Mouse (Mus musculus) hindbrain, embryonic 15.5 days (tissue): ENCODE measurements at regions not wholly inside any gene's neighbourhood (a gene's known extent, or its start where the extent isn't known, plus 50 kb on each side); places are given as distances from the start of the nearest gene placed in this dataset.

Experiments used
- ATAC-seq: fragments of 200-750 bp; cut with Nextera tagmentation; 2 replicates; pipeline ENCODE4 v1.8.0; 2017; ENCODE audit warnings: low read depth, moderate number of reproducible peaks, moderate TSS enrichment; ENCODE audit not compliant: low FRiP score
- H3K27ac ChIP-seq: fragments of 300-500 bp; sonication (generic); replicated peaks from 2 replicates; pipeline ENCODE4 v1.5.1; 2015; ENCODE audit warnings: mild to moderate bottlenecking, inconsistent platforms
- H3K27me3 ChIP-seq: fragments of 300-500 bp; sonication (generic); 2 replicates; pipeline ENCODE4 v1.6.1; 2015; ENCODE audit warnings: control low read depth, inconsistent platforms
- H3K36me3 ChIP-seq: fragments of 300-500 bp; sonication (generic); 2 replicates; pipeline ENCODE4 v1.6.1; 2015; ENCODE audit warnings: control low read depth, inconsistent platforms
- H3K4me1 ChIP-seq: fragments of 300-500 bp; sonication (generic); replicated peaks from 2 replicates; pipeline ENCODE4 v1.6.1; 2015; ENCODE audit warnings: control low read depth, inconsistent platforms
- H3K4me2 ChIP-seq: fragments of 300-500 bp; sonication (generic); 2 replicates; pipeline ENCODE4 v1.6.1; 2015; ENCODE audit warnings: moderate library complexity, mild to moderate bottlenecking, inconsistent platforms
- H3K4me3 ChIP-seq: fragments of 300-500 bp; sonication (generic); 2 replicates; pipeline ENCODE4 v1.5.1; 2015; ENCODE audit warnings: mild to moderate bottlenecking, inconsistent platforms
- H3K9ac ChIP-seq: fragments of 300-500 bp; sonication (generic); 2 replicates; pipeline ENCODE4 v1.6.1; 2015; ENCODE audit warnings: inconsistent platforms
- H3K9me3 ChIP-seq: fragments of 300-500 bp; sonication (generic); 2 replicates; pipeline ENCODE4 v1.6.1; 2016; ENCODE audit warnings: control low read depth, inconsistent platforms
- WGBS: fragments of 180-500 bp; shearing (Covaris S2); methylation state at CpG from one replicate; pipeline ENCODE4 v1.1.7; 2015; 5-methylcytosine and 5-hydroxymethylcytosine counted together

DNA sequence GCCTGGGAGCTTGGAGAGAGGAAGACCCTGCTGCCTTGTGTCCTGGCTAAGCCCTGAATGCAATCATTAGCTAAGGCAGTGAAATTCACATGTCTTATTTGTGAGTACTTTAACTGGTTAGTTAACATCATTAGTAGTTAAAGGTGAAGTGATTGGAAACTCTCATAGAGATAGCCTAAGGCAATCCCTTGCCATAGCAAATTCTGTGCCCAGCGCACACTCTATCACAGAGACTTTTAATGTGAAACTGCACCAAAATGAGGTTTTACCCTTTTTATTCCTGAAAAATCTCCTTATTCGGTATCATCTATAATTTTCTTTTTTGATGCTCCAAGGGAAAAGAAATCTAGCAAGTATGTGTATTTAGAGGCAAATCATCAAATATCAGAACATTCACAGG lies 451.6 kb downstream of the Gm21750 start:
- Histone ChIP-seq H3K27me3 (no peaks in the 10 kb centered on the region), H3K4me1 (peaks cover 5% of the 10 kb centered on the region), H3K36me3 (no peaks in the 10 kb centered on the region), H3K4me3 (no peak overlapping the region), H3K9me3 (no peaks in the 10 kb centered on the region), H3K27ac (peak overlapping the region; percentile 10), H3K4me2 (peak overlapping the region; percentile 5; the same call in 1 of the 2 replicates), H3K9ac (no peak overlapping the region)
- ATAC-seq = no peak
- WGBS = 81% methylated on average over 2 of the region's 2 CpGs

- H3K36me3 ChIP-seq = no peaks in the 10 kb centered on the region
- H3K27me3 ChIP-seq = no peaks in the 10 kb centered on the region
- H3K4me3 ChIP-seq = no peak overlapping the region
- no peak overlapping the region for H3K9ac ChIP-seq
- H3K9me3 ChIP-seq = no peaks in the 10 kb centered on the region
- 37% methylated on average over 5 of the region's 5 CpGs for WGBS
- peak overlapping the region; percentile 10 for H3K27ac ChIP-seq
- peaks cover 5% of the 10 kb centered on the region for H3K4me1 ChIP-seq
- peak; percentile 96 for ATAC-seq
- peak overlapping the region; percentile 5; the same call in 1 of the 2 replicates for H3K4me2 ChIP-seq
Observed at GRCm38 (mm10) chr14:74113116-74113515, 452.1 kb downstream of the Gm21750 start.

- Histone ChIP-seq H3K9ac (no peak overlapping the region), H3K27ac (peak overlapping the region; percentile 48)
Observed at GRCm38 (mm10) chr14:74113556-74113955, 452.5 kb downstream of the Gm21750 start.

DNA sequence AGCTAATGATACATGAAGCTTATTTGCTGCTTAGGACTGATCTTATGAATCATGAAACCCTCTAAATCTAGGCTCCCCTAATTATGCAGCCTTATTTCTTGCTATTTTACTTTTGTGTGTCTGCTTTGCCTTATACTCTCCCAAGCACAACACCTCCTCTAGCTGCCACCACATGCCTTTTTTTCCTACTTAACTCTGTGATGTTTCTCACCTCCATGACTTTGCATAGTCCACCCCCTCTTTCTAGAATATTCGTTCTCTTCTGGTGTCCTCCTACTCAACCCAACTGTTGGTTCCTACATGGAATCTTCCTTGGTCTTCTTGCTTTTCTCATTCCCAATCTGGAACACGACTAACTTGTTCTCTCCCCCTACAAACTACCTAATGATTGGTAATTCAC lies 456.7 kb downstream of the Gm21750 start:
- Histone ChIP-seq H3K9ac (no peak overlapping the region), H3K4me1 (peaks cover 5% of the 10 kb centered on the region), H3K27ac (no peak overlapping the region), H3K27me3 (no peaks in the 10 kb centered on the region), H3K4me3 (no peak overlapping the region), H3K36me3 (no peaks in the 10 kb centered on the region), H3K4me2 (no peak overlapping the region), H3K9me3 (no peaks in the 10 kb centered on the region)
- 83% methylated on average over 2 of the region's 2 CpGs for WGBS
- no peak for ATAC-seq

More at GRCm38 (mm10) chr14:74113556-74113955, 452.5 kb downstream of the Gm21750 start:
- no peaks in the 10 kb centered on the region for H3K9me3 ChIP-seq
- peaks cover 5% of the 10 kb centered on the region for H3K4me1 ChIP-seq
- no peaks in the 10 kb centered on the region for H3K27me3 ChIP-seq
- no peaks in the 10 kb centered on the region for H3K36me3 ChIP-seq
- ATAC-seq = no peak
- 77% methylated on average over 3 of the region's 3 CpGs for WGBS
- H3K4me3 ChIP-seq = no peak overlapping the region
- no peak overlapping the region for H3K4me2 ChIP-seq

DNA sequence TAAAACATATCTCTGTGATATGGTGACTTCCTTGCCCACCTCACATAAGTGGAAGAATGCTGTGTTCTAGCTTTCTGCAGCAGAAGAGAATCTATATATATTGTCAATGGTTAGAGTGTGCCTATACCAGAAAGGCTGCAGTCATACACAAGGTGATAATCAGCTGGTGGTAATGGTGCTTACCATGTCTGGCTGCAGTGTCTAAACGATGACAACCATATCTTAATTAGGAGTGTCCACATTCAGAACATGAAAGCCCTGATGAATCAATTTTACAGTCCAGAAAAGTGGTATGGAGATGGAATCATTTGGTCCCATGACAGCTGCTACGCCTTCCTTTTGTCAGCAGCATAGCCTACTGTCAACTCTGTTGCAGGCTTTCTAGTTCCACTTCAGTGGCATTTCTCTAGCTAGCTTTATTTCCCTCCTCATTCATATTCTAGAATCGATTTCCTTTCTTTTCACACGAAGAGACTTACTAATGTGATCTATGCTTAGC lies 484.2 kb downstream of the Gm21750 start:
- Histone ChIP-seq H3K4me2 (no peak overlapping the region), H3K9me3 (no peaks in the 10 kb centered on the region), H3K27ac (no peak overlapping the region), H3K4me1 (no peaks in the 10 kb centered on the region), H3K9ac (no peak overlapping the region), H3K36me3 (no peaks in the 10 kb centered on the region), H3K4me3 (no peak overlapping the region), H3K27me3 (no peaks in the 10 kb centered on the region)
- no peak for ATAC-seq
- WGBS = 62% methylated on average over 4 of the region's 4 CpGs

GRCm38 (mm10) chr14:74166221-74166620 lies 474.4 kb upstream of the Htr2a start:
- 88% methylated on average over 2 of the region's 2 CpGs for WGBS
- no peak for ATAC-seq
- no peaks in the 10 kb centered on the region for H3K27me3 ChIP-seq
- H3K9ac ChIP-seq = no peak overlapping the region
- no peak overlapping the region for H3K4me2 ChIP-seq
- no peaks in the 10 kb centered on the region for H3K4me1 ChIP-seq
- no peaks in the 10 kb centered on the region for H3K9me3 ChIP-seq
- no peak overlapping the region for H3K4me3 ChIP-seq
- H3K36me3 ChIP-seq = no peaks in the 10 kb centered on the region
- no peak overlapping the region for H3K27ac ChIP-seq

- Histone ChIP-seq H3K36me3 (no peaks in the 10 kb centered on the region), H3K9me3 (no peaks in the 10 kb centered on the region), H3K4me2 (no peak overlapping the region), H3K27ac (no peak overlapping the region), H3K4me1 (no peaks in the 10 kb centered on the region), H3K4me3 (no peak overlapping the region), H3K9ac (no peak overlapping the region), H3K27me3 (no peaks in the 10 kb centered on the region)
- WGBS = 91% methylated on average over 2 of the region's 2 CpGs
- no peak for ATAC-seq
Observed at GRCm38 (mm10) chr14:74169131-74169875, 471.3 kb upstream of the Htr2a start.

DNA sequence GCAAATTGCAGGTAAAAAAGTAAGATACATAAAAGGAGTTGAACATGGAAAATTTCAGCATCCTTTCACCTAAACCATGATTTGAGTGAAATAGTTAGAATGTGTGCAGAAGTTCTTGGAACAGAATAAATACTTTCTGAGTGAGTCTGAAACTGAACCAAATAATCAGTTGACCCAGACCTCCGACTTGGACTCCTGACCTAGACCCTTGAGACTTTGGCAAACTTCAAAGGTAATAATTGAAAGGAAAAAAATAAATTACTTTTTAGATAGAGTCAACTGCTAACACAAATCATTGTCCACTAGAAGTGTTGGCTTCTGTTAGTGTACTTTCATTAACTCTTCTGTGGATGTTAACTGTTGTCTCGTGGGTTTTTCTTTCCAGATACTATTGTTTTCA lies 460.6 kb upstream of the Htr2a start:
- Histone ChIP-seq H3K27me3 (no peaks in the 10 kb centered on the region), H3K4me3 (no peak overlapping the region), H3K4me1 (no peaks in the 10 kb centered on the region), H3K9ac (no peak overlapping the region), H3K36me3 (no peaks in the 10 kb centered on the region), H3K9me3 (no peaks in the 10 kb centered on the region), H3K27ac (no peak overlapping the region), H3K4me2 (no peak overlapping the region)
- 90% methylated on average over 2 of the region's 2 CpGs for WGBS
- no peak for ATAC-seq

DNA sequence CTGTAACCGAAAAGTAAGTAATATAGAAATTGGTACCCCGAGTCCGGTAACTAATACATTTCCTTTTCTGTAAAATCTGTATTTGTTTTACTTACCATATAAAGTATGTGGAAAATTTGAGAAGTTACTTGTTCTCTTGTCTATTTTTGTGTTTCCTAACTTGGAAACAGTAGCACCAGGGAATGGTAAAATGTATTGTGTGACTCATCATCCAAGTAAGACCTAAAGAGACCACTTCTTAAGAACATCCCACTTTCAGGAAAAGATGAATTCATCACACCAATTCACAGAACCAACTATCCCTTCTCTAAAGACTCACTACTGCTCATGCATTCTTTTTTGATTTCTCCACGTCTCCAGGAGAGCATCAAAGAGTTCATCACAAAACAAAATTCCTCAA lies 457.6 kb upstream of the Htr2a start:
- H3K4me2 ChIP-seq = no peak overlapping the region
- H3K27ac ChIP-seq = no peak overlapping the region
- H3K27me3 ChIP-seq = no peaks in the 10 kb centered on the region
- H3K9ac ChIP-seq = no peak overlapping the region
- no peaks in the 10 kb centered on the region for H3K4me1 ChIP-seq
- no peaks in the 10 kb centered on the region for H3K9me3 ChIP-seq
- H3K36me3 ChIP-seq = no peaks in the 10 kb centered on the region
- no peak overlapping the region for H3K4me3 ChIP-seq
- WGBS = 93% methylated on average over 4 of the region's 4 CpGs
- no peak for ATAC-seq

DNA sequence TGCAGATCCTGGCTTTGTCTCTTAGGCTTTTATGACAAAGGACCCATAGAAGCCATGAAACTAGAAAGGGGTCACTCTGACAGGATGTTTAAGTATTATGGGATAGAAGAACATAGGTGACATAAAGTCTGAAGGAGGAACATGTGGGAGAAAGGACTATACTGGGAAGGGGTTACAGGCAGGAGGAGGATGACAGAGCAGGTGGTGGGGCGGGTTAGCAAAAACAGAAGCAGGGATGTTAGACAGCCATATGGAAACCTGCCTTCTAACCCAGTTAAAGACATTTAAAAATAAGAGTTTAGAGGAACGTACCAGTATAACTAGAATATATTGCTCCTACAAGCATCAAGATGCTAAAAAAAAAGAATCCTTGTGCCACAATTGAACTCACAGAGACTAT lies 438.9 kb upstream of the Htr2a start:
- ATAC-seq = no peak
- no peaks in the 10 kb centered on the region for H3K9me3 ChIP-seq
- no peak overlapping the region for H3K27ac ChIP-seq
- H3K4me1 ChIP-seq = no peaks in the 10 kb centered on the region
- no peak overlapping the region for H3K9ac ChIP-seq
- no peak overlapping the region for H3K4me3 ChIP-seq
- no peaks in the 10 kb centered on the region for H3K27me3 ChIP-seq
- no peaks in the 10 kb centered on the region for H3K36me3 ChIP-seq
- WGBS = 91% methylated on average over 2 of the region's 2 CpGs
- no peak overlapping the region for H3K4me2 ChIP-seq

GRCm38 (mm10) chr14:74205011-74205410 lies 435.6 kb upstream of the Htr2a start:
- Histone ChIP-seq H3K4me1 (no peaks in the 10 kb centered on the region), H3K9ac (no peak overlapping the region), H3K27ac (no peak overlapping the region), H3K36me3 (no peaks in the 10 kb centered on the region), H3K27me3 (no peaks in the 10 kb centered on the region), H3K4me3 (no peak overlapping the region), H3K4me2 (no peak overlapping the region), H3K9me3 (no peaks in the 10 kb centered on the region)
- 84% methylated on average over 1 of the region's 1 CpGs for WGBS
- no peak for ATAC-seq

DNA sequence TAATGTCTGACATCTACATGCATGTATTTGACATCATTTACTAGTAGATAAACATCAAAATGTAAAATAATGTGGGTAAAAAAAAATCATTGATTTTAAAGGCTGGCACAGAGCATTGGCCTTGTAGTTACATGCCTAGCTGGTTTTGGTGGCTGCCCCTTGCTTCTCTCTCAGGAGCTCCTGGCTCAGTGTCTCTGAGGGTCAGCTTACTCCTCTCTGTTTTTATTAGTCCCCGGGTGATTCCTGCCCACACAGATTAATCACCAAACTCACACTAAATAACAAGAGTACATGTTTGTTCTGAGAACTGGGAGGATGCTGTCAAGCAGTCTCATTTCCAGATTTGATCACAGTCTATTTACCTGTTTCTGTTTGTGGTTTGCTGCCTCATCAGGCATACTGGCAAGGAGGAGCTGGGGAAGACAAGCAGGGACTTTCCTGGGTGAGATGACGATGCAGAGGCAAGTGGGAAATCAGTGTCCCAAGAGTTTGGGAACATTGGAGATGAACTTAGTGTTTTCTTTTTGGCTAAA lies 422.7 kb upstream of the Htr2a start:
- H3K4me3 ChIP-seq = no peak overlapping the region
- WGBS = 83% methylated on average over 2 of the region's 2 CpGs
- no peaks in the 10 kb centered on the region for H3K9me3 ChIP-seq
- H3K36me3 ChIP-seq = no peaks in the 10 kb centered on the region
- no peaks in the 10 kb centered on the region for H3K4me1 ChIP-seq
- ATAC-seq = no peak
- H3K27ac ChIP-seq = no peak overlapping the region
- no peak overlapping the region for H3K4me2 ChIP-seq
- no peak overlapping the region for H3K9ac ChIP-seq
- H3K27me3 ChIP-seq = no peaks in the 10 kb centered on the region
